Mouse (Mus musculus): Measurements from ENCODE around the gene Polr2g. TPM values are rescaled to one million over a fixed set of nuclear protein-coding genes. Genes with fewer than 3 reads are reported as not detected.
A peak's percentile ranks its signal among the peaks of the same experiment; 100 is the strongest.

Gene Polr2g
- polyA plus RNA-seq, 1 experiment from 2014 or later: 147 TPM

DNA sequence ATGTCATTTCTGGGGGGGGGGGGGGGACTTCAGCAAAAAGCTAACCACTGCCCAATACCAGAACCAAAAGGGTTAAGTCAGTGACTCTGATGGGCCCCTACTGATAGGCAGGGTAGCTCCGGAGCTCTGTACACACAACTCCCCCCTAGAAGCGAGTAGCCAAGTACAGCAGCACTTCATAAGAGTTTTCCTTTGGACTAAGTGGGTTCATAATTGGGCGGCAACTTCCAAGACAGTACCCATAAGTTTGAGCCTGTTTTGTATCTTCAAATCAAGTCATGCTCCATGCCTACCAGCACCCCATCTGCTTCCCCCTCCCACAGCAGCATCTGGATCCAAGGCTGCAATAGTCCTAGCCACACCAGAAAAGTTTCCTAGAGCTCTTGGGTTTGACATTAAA, 42.7 kb downstream of the Polr2g start:
- no peak for ATAC-seq
- Histone ChIP-seq H3K4me1 (ENCODE audit: control insufficient read depth, insufficient read depth, low read depth, low read length) (peaks cover 21% of the 10 kb centered on the region), H3K9ac (ENCODE audit: low read depth, low read length) (no peak overlapping the region), H3K4me2 (ENCODE audit: low read length) (peak overlapping the region; percentile 72), H3K36me3 (ENCODE audit: control insufficient read depth, insufficient read depth, low read length) (peaks cover 20% of the 10 kb centered on the region), H3K9me3 (ENCODE audit: control insufficient read depth, low read length) (no peaks in the 10 kb centered on the region), H3K27me3 (replicated peaks; ENCODE audit: control insufficient read depth, insufficient read depth, low read length) (no peaks in the 10 kb centered on the region), H3K27ac (ENCODE audit: low read depth, low read length) (no peak overlapping the region), H3K4me3 (ENCODE audit: low read length) (no peak overlapping the region)
- WGBS: 75% methylated on average over 3 of the region's 3 CpGs

DNA sequence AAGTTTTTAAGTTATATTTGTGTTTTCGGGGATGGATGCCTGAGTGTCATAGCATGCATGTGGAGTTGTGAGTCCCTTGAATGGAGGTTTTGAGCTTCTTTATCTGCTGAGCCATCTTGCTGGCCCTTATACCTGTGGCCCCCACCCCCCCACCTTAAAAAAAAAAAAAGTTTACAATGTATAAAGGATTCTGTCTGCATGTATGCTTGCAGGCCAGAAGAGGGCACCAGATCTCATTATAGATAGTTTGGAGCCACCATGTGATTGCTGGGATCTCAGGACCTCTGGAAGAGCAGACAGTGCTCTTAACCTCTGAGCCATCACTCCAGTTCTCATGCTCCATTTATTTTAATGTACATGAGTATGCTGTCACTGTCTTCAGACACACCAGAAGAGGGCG, 51.0 kb downstream of the Polr2g start:
- WGBS: 72% methylated on average over 2 of the region's 2 CpGs
- H3K27ac ChIP-seq (ENCODE audit: low read depth, low read length): no peak overlapping the region
- H3K4me2 ChIP-seq (ENCODE audit: low read length): no peak overlapping the region
- H3K4me3 ChIP-seq (ENCODE audit: low read length): no peak overlapping the region
- H3K4me1 ChIP-seq (ENCODE audit: control insufficient read depth, insufficient read depth, low read depth, low read length): peaks cover 8% of the 10 kb centered on the region
- no peak for ATAC-seq
- no peak overlapping the region for H3K9ac ChIP-seq (ENCODE audit: low read depth, low read length)
- H3K9me3 ChIP-seq (ENCODE audit: control insufficient read depth, low read length): no peaks in the 10 kb centered on the region
- peaks cover 38% of the 10 kb centered on the region for H3K36me3 ChIP-seq (ENCODE audit: control insufficient read depth, insufficient read depth, low read length)
- H3K27me3 ChIP-seq (replicated peaks; ENCODE audit: control insufficient read depth, insufficient read depth, low read length): no peaks in the 10 kb centered on the region

DNA sequence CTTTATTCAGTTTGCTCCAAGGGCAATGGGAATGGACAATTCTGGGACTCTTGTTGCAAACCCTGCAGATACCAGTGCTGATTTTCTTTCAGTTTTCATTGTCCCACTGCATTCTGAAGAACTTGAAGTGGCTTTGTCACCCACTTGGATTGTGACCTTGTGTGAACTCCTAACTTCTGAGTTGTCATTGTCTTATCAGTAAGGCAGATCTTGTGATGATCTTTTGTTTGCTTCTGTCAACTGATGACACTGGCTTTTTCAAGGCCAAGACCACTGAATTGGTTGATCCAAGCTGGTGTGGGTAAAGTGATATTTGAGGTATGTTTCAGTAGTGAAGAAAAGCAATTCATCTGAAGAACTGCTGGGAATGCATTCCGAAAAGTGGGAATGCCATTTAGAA, 53.0 kb downstream of the Polr2g start:
- no peak overlapping the region for H3K4me3 ChIP-seq (ENCODE audit: low read length)
- no peaks in the 10 kb centered on the region for H3K27me3 ChIP-seq (replicated peaks; ENCODE audit: control insufficient read depth, insufficient read depth, low read length)
- no peak overlapping the region for H3K27ac ChIP-seq (ENCODE audit: low read depth, low read length)
- peaks cover 18% of the 10 kb centered on the region for H3K4me1 ChIP-seq (ENCODE audit: control insufficient read depth, insufficient read depth, low read depth, low read length)
- peaks cover 28% of the 10 kb centered on the region for H3K36me3 ChIP-seq (ENCODE audit: control insufficient read depth, insufficient read depth, low read length)
- ATAC-seq: no peak
- H3K4me2 ChIP-seq (ENCODE audit: low read length): no peak overlapping the region
- no peaks in the 10 kb centered on the region for H3K9me3 ChIP-seq (ENCODE audit: control insufficient read depth, low read length)
- 85% methylated on average over 1 of the region's 1 CpGs for WGBS
- H3K9ac ChIP-seq (ENCODE audit: low read depth, low read length): no peak overlapping the region

Other genes with a start within 250 kb of the Polr2g start
- 15.9 and 16.1 TPM in 2 replicates for gene Slc22a8, start 207.3 kb downstream of the Polr2g start, polyA plus RNA-seq (2015; fragmentation: Nextera tagmentation; extraction: Ambion mirVana)
- gene Slc22a6, start 180.5 kb downstream of the Polr2g start, polyA plus RNA-seq (2015; fragmentation: Nextera tagmentation; extraction: Ambion mirVana): 8.7 and 14.9 TPM in 2 replicates
- gene Chrm1, start 134.8 kb downstream of the Polr2g start, polyA plus RNA-seq (2015; fragmentation: Nextera tagmentation; extraction: Ambion mirVana): 0.66 and 0.72 TPM in 2 replicates
- 183 and 191 TPM in 2 replicates for gene Slc3a2, start 75.2 kb downstream of the Polr2g start, polyA plus RNA-seq (2015; fragmentation: Nextera tagmentation; extraction: Ambion mirVana)
- 89.6 and 92.0 TPM in 2 replicates for gene Wdr74, start 62.8 kb downstream of the Polr2g start, polyA plus RNA-seq (2015; fragmentation: Nextera tagmentation; extraction: Ambion mirVana)
- gene 1700092M07Rik, start 57.9 kb downstream of the Polr2g start, polyA plus RNA-seq (2015; fragmentation: Nextera tagmentation; extraction: Ambion mirVana): 1.5 and 1.6 TPM in 2 replicates
- 109 and 119 TPM in 2 replicates for gene Stx5a, start 57.2 kb downstream of the Polr2g start, polyA plus RNA-seq (2015; fragmentation: Nextera tagmentation; extraction: Ambion mirVana)
- gene Nxf1, start 41.5 kb downstream of the Polr2g start, polyA plus RNA-seq (2015; fragmentation: Nextera tagmentation; extraction: Ambion mirVana): 120 and 140 TPM in 2 replicates
- 200 and 220 TPM in 2 replicates for gene Tmem223, start 27.6 kb downstream of the Polr2g start, polyA plus RNA-seq (2015; fragmentation: Nextera tagmentation; extraction: Ambion mirVana)
- 30.4 and 32.1 TPM in 2 replicates for gene Tmem179b, start 24.1 kb downstream of the Polr2g start, polyA plus RNA-seq (2015; fragmentation: Nextera tagmentation; extraction: Ambion mirVana)
- gene Taf6l, start 12.2 kb downstream of the Polr2g start, polyA plus RNA-seq (2015; fragmentation: Nextera tagmentation; extraction: Ambion mirVana): 31.7 and 33.1 TPM in 2 replicates
- gene Zbtb3, start 4.0 kb upstream of the Polr2g start, polyA plus RNA-seq (2015; fragmentation: Nextera tagmentation; extraction: Ambion mirVana): 8.0 and 8.1 TPM in 2 replicates
- 51.6 and 54.3 TPM in 2 replicates for gene Ttc9c, start 20.8 kb upstream of the Polr2g start, polyA plus RNA-seq (2015; fragmentation: Nextera tagmentation; extraction: Ambion mirVana)
- 5.1 and 5.8 TPM in 2 replicates for gene Hnrnpul2, start 21.4 kb upstream of the Polr2g start, polyA plus RNA-seq (2015; fragmentation: Nextera tagmentation; extraction: Ambion mirVana)
- gene AC129217.1, start 31.2 kb upstream of the Polr2g start, polyA plus RNA-seq (2015; fragmentation: Nextera tagmentation; extraction: Ambion mirVana): not detected in 2 replicates
- 117 TPM in 2 replicates for gene Bscl2, start 38.9 kb upstream of the Polr2g start, polyA plus RNA-seq (2015; fragmentation: Nextera tagmentation; extraction: Ambion mirVana)
- gene Gng3, start 40.6 kb upstream of the Polr2g start, polyA plus RNA-seq (2015; fragmentation: Nextera tagmentation; extraction: Ambion mirVana): 477 and 526 TPM in 2 replicates
- gene Lrrn4cl, start 52.2 kb upstream of the Polr2g start, polyA plus RNA-seq (2015; fragmentation: Nextera tagmentation; extraction: Ambion mirVana): 0.94 and 1.2 TPM in 2 replicates
- gene Ubxn1, start 72.9 kb upstream of the Polr2g start, polyA plus RNA-seq (2015; fragmentation: Nextera tagmentation; extraction: Ambion mirVana): 147 and 151 TPM in 2 replicates
- gene Uqcc3, start 82.3 kb upstream of the Polr2g start, polyA plus RNA-seq (2015; fragmentation: Nextera tagmentation; extraction: Ambion mirVana): 58.5 and 61.5 TPM in 2 replicates
- 27.5 and 35.0 TPM in 2 replicates for gene Lbhd1, start 85.2 kb upstream of the Polr2g start, polyA plus RNA-seq (2015; fragmentation: Nextera tagmentation; extraction: Ambion mirVana)
- not detected in 2 replicates for gene Gm49403, start 85.4 kb upstream of the Polr2g start, polyA plus RNA-seq (2015; fragmentation: Nextera tagmentation; extraction: Ambion mirVana)
- gene 1810009A15Rik, start 90.3 kb upstream of the Polr2g start, polyA plus RNA-seq (2015; fragmentation: Nextera tagmentation; extraction: Ambion mirVana): 44.3 and 46.5 TPM in 2 replicates
- gene Gm49416, start 90.3 kb upstream of the Polr2g start, polyA plus RNA-seq (2015; fragmentation: Nextera tagmentation; extraction: Ambion mirVana): not detected in 2 replicates
- gene Ints5, start 94.4 kb upstream of the Polr2g start, polyA plus RNA-seq (2015; fragmentation: Nextera tagmentation; extraction: Ambion mirVana): 31.1 and 35.2 TPM in 2 replicates
- 72.1 and 84.5 TPM in 2 replicates for gene Ganab, start 99.5 kb upstream of the Polr2g start, polyA plus RNA-seq (2015; fragmentation: Nextera tagmentation; extraction: Ambion mirVana)
- gene B3gat3, start 121.8 kb upstream of the Polr2g start, polyA plus RNA-seq (2015; fragmentation: Nextera tagmentation; extraction: Ambion mirVana): 98.3 and 99.5 TPM in 2 replicates
- 2.9 and 3.0 TPM in 2 replicates for gene Rom1, start 130.8 kb upstream of the Polr2g start, polyA plus RNA-seq (2015; fragmentation: Nextera tagmentation; extraction: Ambion mirVana)
- 10.3 and 11.3 TPM in 2 replicates for gene Eml3, start 131.0 kb upstream of the Polr2g start, polyA plus RNA-seq (2015; fragmentation: Nextera tagmentation; extraction: Ambion mirVana)
- 91.3 and 103 TPM in 2 replicates for gene Mta2, start 143.3 kb upstream of the Polr2g start, polyA plus RNA-seq (2015; fragmentation: Nextera tagmentation; extraction: Ambion mirVana)
- gene Tut1, start 155.3 kb upstream of the Polr2g start, polyA plus RNA-seq (2015; fragmentation: Nextera tagmentation; extraction: Ambion mirVana): 23.9 and 26.3 TPM in 2 replicates
- 284 and 301 TPM in 2 replicates for gene Eef1g, start 168.5 kb upstream of the Polr2g start, polyA plus RNA-seq (2015; fragmentation: Nextera tagmentation; extraction: Ambion mirVana)
- gene Ahnak, start 190.7 kb upstream of the Polr2g start, polyA plus RNA-seq (2015; fragmentation: Nextera tagmentation; extraction: Ambion mirVana): 3.5 and 4.8 TPM in 2 replicates

Data from hindbrain, embryonic 16.5 days (tissue).